Mouse (Mus musculus) CH12.LX (cell line): ENCODE measurements around the gene Itln1.

Experiments
- CHD2 ChIP-seq: IDR thresholded peaks from 2 replicates; pipeline ENCODE4 v1.6.1; 2011; ENCODE audit warnings: low read length, improper control_type of control experiment
- CTCF ChIP-seq, 2 experiments: IDR thresholded peaks in 1 of 2; conservative IDR thresholded peaks in 1 of 2; 2 replicates each; pipeline ENCODE4 v1.5.1; 2011 to 2012; ENCODE audit warnings: low read depth in 2 of 2, low read length in 2 of 2, improper control_type of control experiment in 1 of 2, inconsistent platforms in 1 of 2, mild to moderate bottlenecking in 1 of 2, moderate library complexity in 1 of 2
- ELF1 ChIP-seq: IDR thresholded peaks from 2 replicates; pipeline ENCODE4 v1.6.1; 2014; ENCODE audit warnings: low read depth, mild to moderate bottlenecking, inconsistent platforms, low read length, improper control_type of control experiment
- MEF2A ChIP-seq: IDR thresholded peaks from 2 replicates; pipeline ENCODE4 v1.6.1; 2014; ENCODE audit warnings: low read depth, mild to moderate bottlenecking, inconsistent platforms, low read length, improper control_type of control experiment, borderline replicate concordance
- MXI1 ChIP-seq: IDR thresholded peaks from 2 replicates; pipeline ENCODE4 v1.6.1; 2011; ENCODE audit warnings: mild to moderate bottlenecking, low read depth, low read length, improper control_type of control experiment
- NELFE ChIP-seq: IDR thresholded peaks from 2 replicates; pipeline ENCODE4 v1.6.1; 2011; ENCODE audit warnings: low read depth, low read length, improper control_type of control experiment
- POLR2A ChIP-seq: IDR thresholded peaks from 2 replicates; pipeline ENCODE4 v1.6.1; 2011; ENCODE audit warnings: low read depth, mild to moderate bottlenecking, improper control_type of control experiment, low read length
- ZC3H11A ChIP-seq: IDR thresholded peaks from 2 replicates; pipeline ENCODE4 v1.6.1; 2012; ENCODE audit warnings: low read depth, mild to moderate bottlenecking, inconsistent platforms, low read length, improper control_type of control experiment
- ZKSCAN1 ChIP-seq: IDR thresholded peaks from 2 replicates; pipeline ENCODE4 v1.6.1; 2012; ENCODE audit warnings: low read depth, inconsistent platforms, low read length, improper control_type of control experiment, borderline replicate concordance

DNA sequence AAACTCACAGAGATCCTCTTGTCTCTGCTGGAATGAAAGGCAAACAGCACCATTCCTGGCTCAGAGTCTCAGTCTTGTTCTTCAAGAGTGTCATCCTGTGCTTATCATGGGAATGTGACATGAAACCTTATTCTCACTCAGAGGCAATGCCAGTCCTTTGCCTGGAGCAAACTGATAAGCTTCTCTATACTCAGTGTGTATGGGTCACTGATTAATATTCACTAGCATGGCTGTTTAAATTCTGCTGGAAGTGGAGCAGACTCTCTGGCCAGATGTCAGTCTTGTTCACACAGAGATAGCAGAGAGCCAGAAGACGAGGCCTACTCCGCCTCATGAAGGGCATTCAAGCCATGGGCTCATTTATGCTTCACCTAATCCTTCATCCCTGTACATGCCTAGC is 49.5 kb upstream of the Itln1 start:
- TF ChIP-seq CTCF (conservative IDR thresholded peaks at IDR 0.05 in 1 of 2, IDR thresholded peaks at IDR 0.05 in 1 of 2; ENCODE audit: low read depth in 2 of 2, low read length in 2 of 2) (no peak), POLR2A (no peak), MXI1 (no peak), ZKSCAN1 (no peak), MEF2A (no peak), ELF1 (no peak), CHD2 (no peak), NELFE (no peak), ZC3H11A (no peak)
